Mouse (Mus musculus) stomach, postnatal 0 days (tissue): ENCODE measurements around the gene Impdh2. TPM values are rescaled to one million over a fixed set of nuclear protein-coding genes. Genes with fewer than 3 reads are reported as not detected.
A peak's percentile ranks its signal among the peaks of the same experiment; 100 is the strongest.

Experiments used
- ATAC-seq: fragments of 200-750 bp; cut with Nextera tagmentation; 2 replicates; pipeline ENCODE4 v1.8.0; 2017; ENCODE audit not compliant: low FRiP score, low TSS enrichment
- DNase-seq: peaks from one replicate; pipeline ENCODE4 v3.0.0-alpha.2; 2016; ENCODE audit warnings: low spot score
- H3K27ac ChIP-seq: fragments of 300-500 bp; sonication (generic); replicated peaks from 2 replicates; pipeline ENCODE4 v1.5.1; 2014; ENCODE audit warnings: mild to moderate bottlenecking, control low read depth
- H3K27me3 ChIP-seq: fragments of 300-500 bp; sonication (generic); 2 replicates; pipeline ENCODE4 v1.6.1; 2014; ENCODE audit warnings: low read length; ENCODE audit not compliant: control insufficient read depth, insufficient read depth
- H3K36me3 ChIP-seq: fragments of 300-500 bp; sonication (generic); 2 replicates; pipeline ENCODE4 v1.6.1; 2014; ENCODE audit warnings: low read length, mixed read lengths; ENCODE audit not compliant: control insufficient read depth, insufficient read depth
- H3K4me1 ChIP-seq: fragments of 300-500 bp; sonication (generic); replicated peaks from 2 replicates; pipeline ENCODE4 v1.6.1; 2014; ENCODE audit warnings: antibody characterized with exemption; ENCODE audit not compliant: control insufficient read depth, insufficient read depth
- H3K4me2 ChIP-seq: fragments of 300-500 bp; sonication (generic); replicated peaks from 2 replicates; pipeline ENCODE4 v1.6.1; 2014; ENCODE audit warnings: low read depth, mild to moderate bottlenecking, control low read depth, moderate library complexity
- H3K4me3 ChIP-seq: fragments of 300-500 bp; sonication (generic); 2 replicates; pipeline ENCODE4 v1.5.1; 2014; ENCODE audit warnings: low read depth, low read length, control low read depth
- H3K9ac ChIP-seq: fragments of 300-500 bp; sonication (generic); 2 replicates; pipeline ENCODE4 v1.6.1; 2014; ENCODE audit warnings: mild to moderate bottlenecking, low read length, control low read depth, mixed read lengths
- H3K9me3 ChIP-seq: fragments of 300-500 bp; sonication (generic); 2 replicates; pipeline ENCODE4 v1.6.1; 2016; ENCODE audit warnings: low read length; ENCODE audit not compliant: control insufficient read depth
- CTCF ChIP-seq: IDR thresholded peaks from 2 replicates; pipeline ENCODE4 v1.5.1; 2016; ENCODE audit warnings: antibody characterized with exemption, low read depth, mild to moderate bottlenecking, moderate library complexity
- EP300 ChIP-seq: optimal IDR thresholded peaks from 2 replicates; pipeline ENCODE3; 2016; ENCODE audit warnings: antibody characterized with exemption
- WGBS: fragments of 180-500 bp; shearing (Covaris S2); extraction: QIAGEN DNeasy Blood & Tissue Kit; methylation state at CpG from one replicate; pipeline ENCODE4 v1.1.7; 2014; 5-methylcytosine and 5-hydroxymethylcytosine counted together
- polyA plus RNA-seq: library from polyadenylated mRNA; unstranded; fragments of >200 nt; fragmentation: Nextera tagmentation; extraction: Ambion mirVana; gene quantifications from 2 replicates; pipeline ENCODE4 v1.2.1, GENCODE M21; 2015

The Impdh2 gene
- polyA plus RNA-seq, 1 experiment from 2014 or later: 70.6 TPM

DNA sequence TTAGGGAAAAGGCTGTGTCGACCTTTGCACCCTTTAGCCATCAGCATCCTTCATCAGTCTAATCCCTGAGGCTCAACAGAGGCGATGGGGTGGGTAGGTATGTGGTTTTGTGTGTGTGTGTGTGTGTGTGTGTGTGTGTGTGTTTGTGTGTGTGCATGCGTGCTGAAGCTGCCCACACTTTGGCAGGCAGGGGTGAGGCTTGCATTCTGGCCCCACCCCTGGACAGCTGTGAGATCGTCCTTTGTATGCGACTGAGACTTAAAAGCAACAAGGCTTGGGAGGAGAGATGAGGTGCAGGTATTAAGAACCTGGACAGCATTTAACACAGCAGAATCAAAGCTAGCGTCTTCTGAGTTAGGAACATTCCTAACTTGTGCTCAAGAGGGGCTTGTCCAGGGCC, 16.9 kb downstream of the Impdh2 start:
- Histone ChIP-seq H3K27ac (no peak overlapping the region), H3K4me2 (peak overlapping the region; percentile 78), H3K9ac (peak overlapping the region; percentile 43; the same call in 1 of the 2 replicates), H3K4me1 (0 out of 2 replicates have a peak, but pooled peaks cover 2% of the 10 kb centered on the region), H3K36me3 (peaks cover 15% of the 10 kb centered on the region), H3K4me3 (no peak overlapping the region), H3K9me3 (no peaks in the 10 kb centered on the region), H3K27me3 (no peaks in the 10 kb centered on the region)
- WGBS: 36% methylated on average over 6 of the region's 6 CpGs
- no peak for ATAC-seq
- no peak for TF ChIP-seq EP300
- TF ChIP-seq CTCF: no peak
- no peak for DNase-seq

DNA sequence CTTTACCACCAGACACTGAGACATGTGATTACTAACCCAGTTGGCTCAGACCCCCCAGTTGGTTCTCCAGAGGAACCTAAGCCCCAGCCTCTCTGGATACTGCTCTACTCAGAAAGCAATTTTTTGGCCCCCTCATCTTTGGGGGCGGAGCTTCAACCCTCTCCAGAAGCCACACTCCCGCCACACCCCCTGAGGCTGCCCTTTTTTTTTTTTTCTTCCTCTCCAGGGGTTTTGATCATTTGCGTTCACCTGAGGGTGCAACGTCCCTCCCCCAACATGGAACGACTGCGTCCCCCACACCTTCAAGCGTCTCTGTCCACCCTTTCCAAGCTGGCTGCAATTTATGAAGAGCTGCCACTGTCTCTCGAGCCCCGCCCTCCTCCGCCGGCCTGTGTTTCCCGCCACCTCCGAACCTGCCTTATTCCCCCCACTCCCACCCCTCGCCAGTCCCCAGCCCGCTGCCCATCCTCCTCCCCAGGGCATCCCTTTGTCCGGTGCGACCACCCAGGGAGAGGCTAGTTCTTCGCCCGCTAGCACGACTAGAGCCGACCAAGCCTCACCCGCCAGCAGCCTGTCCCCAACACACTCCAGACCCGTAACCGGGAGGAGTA, 18.0 kb downstream of the Impdh2 start:
- Histone ChIP-seq H3K9me3 (no peaks in the 10 kb centered on the region), H3K27me3 (no peaks in the 10 kb centered on the region), H3K9ac (peak overlapping the region; percentile 85), H3K4me2 (peak overlapping the region; percentile 78), H3K4me3 (peak overlapping the region; percentile 50), H3K36me3 (peaks cover 6% of the 10 kb centered on the region), H3K27ac (peak overlapping the region; percentile 86), H3K4me1 (0 out of 2 replicates have a peak, but pooled peaks cover 2% of the 10 kb centered on the region)
- no peak for TF ChIP-seq CTCF
- no peak for TF ChIP-seq EP300
- ATAC-seq (no peak; the same call in 1 of the 2 replicates), DNase-seq (peak; percentile 63)
- WGBS: under 1% methylated on average over 24 of the region's 24 CpGs

DNA sequence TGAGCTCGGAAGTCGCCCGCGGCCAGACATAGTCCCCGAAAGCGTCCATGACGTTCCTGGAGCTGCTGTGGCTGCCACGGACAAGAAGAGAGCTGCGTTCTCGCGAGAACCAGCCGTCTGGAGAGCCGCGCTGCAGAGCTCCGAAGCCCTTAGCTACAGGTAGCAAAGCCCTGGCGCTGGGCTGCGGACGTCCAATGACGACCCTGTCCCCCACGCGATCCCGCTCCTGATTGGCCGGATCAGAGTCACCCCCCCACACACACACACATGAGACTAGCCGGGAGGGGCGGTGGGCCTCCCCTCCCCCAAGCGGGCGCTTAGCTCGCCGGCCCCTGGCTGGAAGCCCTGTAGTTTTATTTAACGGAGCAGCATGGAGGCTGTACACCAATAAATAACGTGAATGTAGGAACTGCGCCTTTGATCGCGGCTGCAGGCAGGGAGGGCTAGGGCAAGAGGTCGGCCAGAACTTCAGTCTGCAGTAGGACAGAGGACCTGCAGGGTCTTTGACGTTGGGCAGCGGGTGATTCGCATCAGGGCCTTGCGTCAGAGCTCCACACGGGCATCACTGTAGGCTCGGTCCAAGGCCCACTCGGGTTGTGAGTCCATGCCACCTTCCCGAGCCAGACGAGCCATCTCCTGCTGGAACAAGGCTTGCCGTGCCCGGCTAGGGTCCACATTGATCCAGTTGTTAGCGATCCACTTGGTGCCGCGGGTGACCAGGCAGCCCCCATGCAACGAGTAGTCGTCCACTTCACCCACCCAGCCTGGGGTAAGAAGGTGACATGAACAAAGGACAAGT, 18.7 kb downstream of the Impdh2 start, which contains the start of gene Wdr6:
Gene Wdr6, minus strand, starts transcription at position 195 of the 799 bp plus-strand sequence.
- peak; percentile 93 for DNase-seq
- Histone ChIP-seq H3K4me2 (peak within 1 kb of the TSS; percentile 78), H3K4me3 (peak within 1 kb of the TSS; percentile 50), H3K4me1 (0 out of 2 replicates have a peak, but pooled peaks cover 2% of the 10 kb centered on the region), H3K27ac (peak within 1 kb of the TSS; percentile 86), H3K27me3 (no peaks in the 10 kb centered on the region), H3K36me3 (peaks cover 2% of the 10 kb centered on the region; the same call in 1 of the 2 replicates), H3K9me3 (no peaks in the 10 kb centered on the region), H3K9ac (peak within 1 kb of the TSS; percentile 85)
- WGBS: 4% methylated on average over 51 of the region's 51 CpGs
- TF ChIP-seq CTCF (0 out of 2 replicates have a peak, but pooled peaks have one; percentile 16), EP300 (peak; percentile 96)
- peak; percentile 94 for ATAC-seq

GRCm38 (mm10) chr9:108579344-108579690, 19.2 kb downstream of the Impdh2 start:
- no peaks in the 10 kb centered on the region for H3K9me3 ChIP-seq
- no peak for TF ChIP-seq EP300
- no peak for TF ChIP-seq CTCF
- H3K27me3 ChIP-seq: no peaks in the 10 kb centered on the region
- peak overlapping the region; percentile 50 for H3K4me3 ChIP-seq
- 54% methylated on average over 5 of the region's 5 CpGs for WGBS
- H3K36me3 ChIP-seq: peaks cover 2% of the 10 kb centered on the region; the same call in 1 of the 2 replicates
- peak overlapping the region; percentile 86; the same call in 1 of the 2 replicates for H3K27ac ChIP-seq
- peak overlapping the region; percentile 85 for H3K9ac ChIP-seq
- ATAC-seq (no peak), DNase-seq (no peak)
- H3K4me2 ChIP-seq: peak overlapping the region; percentile 78
- 0 out of 2 replicates have a peak, but pooled peaks cover 2% of the 10 kb centered on the region for H3K4me1 ChIP-seq

- no peaks in the 10 kb centered on the region for H3K36me3 ChIP-seq
- no peaks in the 10 kb centered on the region for H3K9me3 ChIP-seq
- H3K9ac ChIP-seq: 0 out of 2 replicates have a peak overlapping the region, but pooled peaks have one; percentile 23
- ATAC-seq (peak; percentile 81), DNase-seq (peak; percentile 68)
- H3K27ac ChIP-seq: peak overlapping the region; percentile 49
- H3K4me3 ChIP-seq: no peak overlapping the region
- no peaks in the 10 kb centered on the region for H3K27me3 ChIP-seq
- 6% methylated on average over 14 of the region's 14 CpGs for WGBS
- H3K4me1 ChIP-seq: no peaks in the 10 kb centered on the region; the same call in 1 of the 2 replicates
- H3K4me2 ChIP-seq: peak overlapping the region; percentile 33
- TF ChIP-seq CTCF (no peak), EP300 (no peak)
Observed at GRCm38 (mm10) chr9:108587571-108588180, 27.6 kb downstream of the Impdh2 start.
